Mouse (Mus musculus): Measurements from ENCODE around the gene Camk2d. TPM values are rescaled to one million over a fixed set of nuclear protein-coding genes. Genes with fewer than 3 reads are reported as not detected.

Camk2d gene
- total RNA-seq, 1 experiment from 2014 or later = 66.8 TPM

- ATAC-seq (replicated peaks in 1 of 2; ENCODE audit: insufficient read depth in 1 of 2, low FRiP score in 2 of 2, low TSS enrichment in 1 of 2, low read depth in 1 of 2, poor library complexity in 2 of 2, severe bottlenecking in 2 of 2) = no peak
Measured at GRCm38 (mm10) chr3:126632580-126632979, 36.5 kb downstream of the Camk2d start.

GRCm38 (mm10) chr3:126634171-126634570 is 38.1 kb downstream of the Camk2d start:
- no peak for ATAC-seq (replicated peaks in 1 of 2; ENCODE audit: insufficient read depth in 1 of 2, low FRiP score in 2 of 2, low TSS enrichment in 1 of 2, low read depth in 1 of 2, poor library complexity in 2 of 2, severe bottlenecking in 2 of 2)

- ATAC-seq (replicated peaks in 1 of 2; ENCODE audit: insufficient read depth in 1 of 2, low FRiP score in 2 of 2, low TSS enrichment in 1 of 2, low read depth in 1 of 2, poor library complexity in 2 of 2, severe bottlenecking in 2 of 2) = no peak
Measured at GRCm38 (mm10) chr3:126638259-126638658, 42.2 kb downstream of the Camk2d start.

GRCm38 (mm10) chr3:126639098-126639513 is 43.0 kb downstream of the Camk2d start:
- ATAC-seq (replicated peaks in 1 of 2; ENCODE audit: insufficient read depth in 1 of 2, low FRiP score in 2 of 2, low TSS enrichment in 1 of 2, low read depth in 1 of 2, poor library complexity in 2 of 2, severe bottlenecking in 2 of 2) = no peak

- ATAC-seq (replicated peaks in 1 of 2; ENCODE audit: insufficient read depth in 1 of 2, low FRiP score in 2 of 2, low TSS enrichment in 1 of 2, low read depth in 1 of 2, poor library complexity in 2 of 2, severe bottlenecking in 2 of 2) = no peak
Measured at GRCm38 (mm10) chr3:126640443-126641251, 44.5 kb downstream of the Camk2d start.

- ATAC-seq (replicated peaks in 1 of 2; ENCODE audit: insufficient read depth in 1 of 2, low FRiP score in 2 of 2, low TSS enrichment in 1 of 2, low read depth in 1 of 2, poor library complexity in 2 of 2, severe bottlenecking in 2 of 2) = no peak
Measured at GRCm38 (mm10) chr3:126641451-126641850, 45.3 kb downstream of the Camk2d start.

GRCm38 (mm10) chr3:126643071-126644010 is 47.2 kb downstream of the Camk2d start:
- ATAC-seq (replicated peaks in 1 of 2; ENCODE audit: insufficient read depth in 1 of 2, low FRiP score in 2 of 2, low TSS enrichment in 1 of 2, low read depth in 1 of 2, poor library complexity in 2 of 2, severe bottlenecking in 2 of 2) = no peak

GRCm38 (mm10) chr3:126650332-126650731 is 54.2 kb downstream of the Camk2d start:
- ATAC-seq (replicated peaks in 1 of 2; ENCODE audit: insufficient read depth in 1 of 2, low FRiP score in 2 of 2, low TSS enrichment in 1 of 2, low read depth in 1 of 2, poor library complexity in 2 of 2, severe bottlenecking in 2 of 2) = peak; percentile 95 to 96

- peak in 1 of 2 experiments; percentile 5; a peak in 1 of 4 replicates for ATAC-seq (replicated peaks in 1 of 2; ENCODE audit: insufficient read depth in 1 of 2, low FRiP score in 2 of 2, low TSS enrichment in 1 of 2, low read depth in 1 of 2, poor library complexity in 2 of 2, severe bottlenecking in 2 of 2)
Measured at GRCm38 (mm10) chr3:126650747-126651146, 54.6 kb downstream of the Camk2d start.

- ATAC-seq (replicated peaks in 1 of 2; ENCODE audit: insufficient read depth in 1 of 2, low FRiP score in 2 of 2, low TSS enrichment in 1 of 2, low read depth in 1 of 2, poor library complexity in 2 of 2, severe bottlenecking in 2 of 2) = no peak
Measured at GRCm38 (mm10) chr3:126652361-126652760, 56.3 kb downstream of the Camk2d start.

GRCm38 (mm10) chr3:126653118-126653517 is 57.0 kb downstream of the Camk2d start:
- no peak for ATAC-seq (replicated peaks in 1 of 2; ENCODE audit: insufficient read depth in 1 of 2, low FRiP score in 2 of 2, low TSS enrichment in 1 of 2, low read depth in 1 of 2, poor library complexity in 2 of 2, severe bottlenecking in 2 of 2)

GRCm38 (mm10) chr3:126656173-126656572 is 60.1 kb downstream of the Camk2d start:
- ATAC-seq (replicated peaks in 1 of 2; ENCODE audit: insufficient read depth in 1 of 2, low FRiP score in 2 of 2, low TSS enrichment in 1 of 2, low read depth in 1 of 2, poor library complexity in 2 of 2, severe bottlenecking in 2 of 2) = no peak

GRCm38 (mm10) chr3:126657895-126658294 is 61.8 kb downstream of the Camk2d start:
- ATAC-seq (replicated peaks in 1 of 2; ENCODE audit: insufficient read depth in 1 of 2, low FRiP score in 2 of 2, low TSS enrichment in 1 of 2, low read depth in 1 of 2, poor library complexity in 2 of 2, severe bottlenecking in 2 of 2) = peak; percentile 53 to 59

- no peak for ATAC-seq (replicated peaks in 1 of 2; ENCODE audit: insufficient read depth in 1 of 2, low FRiP score in 2 of 2, low TSS enrichment in 1 of 2, low read depth in 1 of 2, poor library complexity in 2 of 2, severe bottlenecking in 2 of 2)
Measured at GRCm38 (mm10) chr3:126658791-126659190, 62.7 kb downstream of the Camk2d start.

GRCm38 (mm10) chr3:126659235-126659634 is 63.1 kb downstream of the Camk2d start:
- no peak for ATAC-seq (replicated peaks in 1 of 2; ENCODE audit: insufficient read depth in 1 of 2, low FRiP score in 2 of 2, low TSS enrichment in 1 of 2, low read depth in 1 of 2, poor library complexity in 2 of 2, severe bottlenecking in 2 of 2)

GRCm38 (mm10) chr3:126659832-126660564 is 63.9 kb downstream of the Camk2d start:
- ATAC-seq (replicated peaks in 1 of 2; ENCODE audit: insufficient read depth in 1 of 2, low FRiP score in 2 of 2, low TSS enrichment in 1 of 2, low read depth in 1 of 2, poor library complexity in 2 of 2, severe bottlenecking in 2 of 2) = peak in 1 of 2 experiments; percentile 30; a peak in 1 of 4 replicates

- peak; percentile 29 to 32; a peak in 1 of 4 replicates for ATAC-seq (replicated peaks in 1 of 2; ENCODE audit: insufficient read depth in 1 of 2, low FRiP score in 2 of 2, low TSS enrichment in 1 of 2, low read depth in 1 of 2, poor library complexity in 2 of 2, severe bottlenecking in 2 of 2)
Measured at GRCm38 (mm10) chr3:126660575-126660974, 64.5 kb downstream of the Camk2d start.
